Mouse (Mus musculus) heart, embryonic 10.5 days (tissue): ENCODE measurements around the gene Col23a1. TPM values are rescaled to one million over a fixed set of nuclear protein-coding genes. Genes with fewer than 3 reads are reported as not detected.

Experiments used
- DNase-seq: peaks from one replicate; pipeline ENCODE4 v3.0.0-alpha.2; 2017; ENCODE audit warnings: low spot score
- H3K27ac ChIP-seq: fragments of 300-500 bp; sonication (generic); 2 replicates; pipeline ENCODE4 v1.5.1; 2016; ENCODE audit warnings: mild to moderate bottlenecking
- H3K27me3 ChIP-seq: fragments of 300-500 bp; sonication (generic); 2 replicates; pipeline ENCODE4 v1.6.1; 2016; ENCODE audit warnings: mild to moderate bottlenecking; ENCODE audit not compliant: poor library complexity, insufficient read depth, severe bottlenecking
- H3K36me3 ChIP-seq: fragments of 300-500 bp; sonication (generic); 2 replicates; pipeline ENCODE4 v1.6.1; 2016; ENCODE audit warnings: mild to moderate bottlenecking, moderate library complexity
- H3K4me1 ChIP-seq: fragments of 300-500 bp; sonication (generic); 2 replicates; pipeline ENCODE4 v1.6.1; 2016; ENCODE audit warnings: mild to moderate bottlenecking
- H3K4me3 ChIP-seq: fragments of 300-500 bp; sonication (generic); 2 replicates; pipeline ENCODE4 v1.5.1; 2016; ENCODE audit warnings: mild to moderate bottlenecking, moderate library complexity
- H3K9me3 ChIP-seq: fragments of 300-500 bp; sonication (generic); 2 replicates; pipeline ENCODE4 v1.6.1; 2016; ENCODE audit warnings: mild to moderate bottlenecking, moderate library complexity
- WGBS: fragments of 180-500 bp; shearing (Covaris S2); methylation state at CpG from one replicate; pipeline ENCODE4 v1.1.7; 2016; 5-methylcytosine and 5-hydroxymethylcytosine counted together
- polyA plus RNA-seq: library from polyadenylated mRNA; unstranded; fragments of >200 nt; fragmentation: Nextera tagmentation; extraction: Ambion mirVana; gene quantifications from 2 replicates; pipeline ENCODE4 v1.2.1, GENCODE M21; 2016

Gene Col23a1
- polyA plus RNA-seq, 1 experiment from 2014 or later, result 10.2 TPM

DNA sequence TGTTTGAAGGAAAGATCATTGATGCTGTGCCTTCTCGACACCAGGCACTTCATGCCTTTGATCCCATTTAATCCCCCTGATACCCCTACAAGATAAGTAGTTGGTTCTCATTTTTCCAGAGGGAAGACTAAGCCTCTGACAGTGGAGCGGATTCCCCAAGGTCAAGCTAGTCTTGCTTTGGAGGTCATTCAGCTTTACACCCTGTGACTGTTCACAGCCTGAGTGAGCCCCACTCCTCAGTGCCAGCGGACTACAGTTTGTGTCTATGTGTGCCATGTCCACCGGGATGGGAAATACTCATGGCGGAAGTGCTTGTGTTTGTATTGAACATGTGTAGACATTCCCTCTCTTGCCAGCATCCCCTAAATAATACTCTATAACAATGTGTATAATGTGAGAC is 74.6 kb downstream of the Col23a1 start:
- no peaks in the 10 kb centered on the region for H3K27me3 ChIP-seq
- H3K27ac ChIP-seq, result no peak overlapping the region
- H3K4me3 ChIP-seq, result no peak overlapping the region
- DNase-seq, result no peak
- peaks cover 3% of the 10 kb centered on the region; the same call in 1 of the 2 replicates for H3K9me3 ChIP-seq
- H3K36me3 ChIP-seq, result no peaks in the 10 kb centered on the region
- WGBS, result 77% methylated on average over 5 of the region's 5 CpGs
- 0 out of 2 replicates have a peak, but pooled peaks cover 6% of the 10 kb centered on the region for H3K4me1 ChIP-seq

DNA sequence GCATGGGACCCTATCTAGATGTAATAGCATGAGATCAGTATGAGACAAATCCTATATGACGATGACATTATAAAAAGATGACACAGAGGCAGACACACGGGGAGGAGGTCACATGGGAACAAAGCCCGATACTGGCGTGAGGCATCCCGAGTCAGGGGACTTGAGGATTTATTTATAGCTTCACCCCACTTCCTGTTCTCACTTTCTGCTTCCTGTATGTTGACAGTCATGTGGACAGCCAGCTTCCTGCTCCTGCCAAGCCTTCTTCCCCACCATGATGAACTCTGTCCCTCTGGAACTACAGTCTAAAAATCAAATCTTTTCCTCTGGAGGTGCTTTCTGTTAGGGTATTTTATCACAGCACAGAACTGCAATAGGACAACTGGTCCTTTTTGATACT is 77.6 kb downstream of the Col23a1 start:
- 70% methylated on average over 5 of the region's 5 CpGs for WGBS
- no peak for DNase-seq
- no peaks in the 10 kb centered on the region for H3K36me3 ChIP-seq
- H3K27ac ChIP-seq, result no peak overlapping the region
- H3K9me3 ChIP-seq, result peaks cover 3% of the 10 kb centered on the region; the same call in 1 of the 2 replicates
- peaks cover 26% of the 10 kb centered on the region for H3K4me1 ChIP-seq
- 0 out of 2 replicates have a peak, but pooled peaks cover 4% of the 10 kb centered on the region for H3K27me3 ChIP-seq
- H3K4me3 ChIP-seq, result no peak overlapping the region

DNA sequence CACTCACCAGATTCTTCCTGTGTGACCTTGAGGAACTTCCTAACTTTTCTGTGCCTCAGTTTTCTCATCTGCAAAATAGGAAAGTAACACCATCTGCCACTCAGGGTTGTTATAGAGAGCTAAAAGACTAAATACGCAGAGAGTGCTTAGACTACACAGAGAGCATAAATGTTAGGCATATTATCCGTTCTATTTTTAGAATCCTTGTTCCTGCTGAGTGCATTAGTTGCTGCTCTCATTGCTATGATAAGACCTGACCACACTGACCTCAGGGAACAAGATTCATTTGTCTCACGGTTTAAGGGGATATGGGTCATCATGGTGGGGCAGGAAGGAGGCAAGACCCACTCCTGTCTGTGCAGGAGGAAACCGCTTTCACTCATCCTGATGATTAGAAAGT is 80.6 kb downstream of the Col23a1 start:
- no peak for DNase-seq
- WGBS, result 39% methylated on average over 4 of the region's 4 CpGs
- H3K36me3 ChIP-seq, result no peaks in the 10 kb centered on the region

DNA sequence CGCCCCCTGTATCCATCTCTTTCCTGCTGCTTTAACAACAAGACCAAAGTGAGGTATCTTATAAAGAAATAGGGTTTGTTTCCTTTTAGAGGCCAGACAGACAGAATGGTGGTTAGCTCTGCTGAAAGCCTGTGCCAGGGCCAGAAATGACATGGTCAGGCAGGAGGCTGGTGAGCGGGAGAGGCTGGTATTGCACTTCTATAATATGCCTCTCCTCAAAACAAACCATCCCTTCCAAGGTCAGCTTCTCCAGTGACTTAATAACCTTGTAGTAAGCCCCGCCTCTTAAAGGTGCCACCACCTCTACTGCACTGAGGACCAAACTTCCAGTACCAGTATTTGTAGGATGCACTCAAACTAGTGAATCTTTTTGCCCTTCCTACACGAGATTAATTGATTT is 81.6 kb downstream of the Col23a1 start:
- DNase-seq, result no peak
- Histone ChIP-seq H3K4me1 (peaks cover 26% of the 10 kb centered on the region), H3K4me3 (no peak overlapping the region), H3K36me3 (no peaks in the 10 kb centered on the region), H3K27ac (peak overlapping the region; percentile 42; the same call in 1 of the 2 replicates), H3K27me3 (0 out of 2 replicates have a peak, but pooled peaks cover 4% of the 10 kb centered on the region), H3K9me3 (no peaks in the 10 kb centered on the region)
- 69% methylated on average over 4 of the region's 4 CpGs for WGBS

More for the DNA sequence above, 80.6 kb downstream of the Col23a1 start:
- Histone ChIP-seq H3K27me3 (0 out of 2 replicates have a peak, but pooled peaks cover 4% of the 10 kb centered on the region), H3K27ac (peak overlapping the region; percentile 42), H3K4me1 (peaks cover 26% of the 10 kb centered on the region), H3K4me3 (no peak overlapping the region), H3K9me3 (peaks cover under 1% of the 10 kb centered on the region; the same call in 1 of the 2 replicates)

DNA sequence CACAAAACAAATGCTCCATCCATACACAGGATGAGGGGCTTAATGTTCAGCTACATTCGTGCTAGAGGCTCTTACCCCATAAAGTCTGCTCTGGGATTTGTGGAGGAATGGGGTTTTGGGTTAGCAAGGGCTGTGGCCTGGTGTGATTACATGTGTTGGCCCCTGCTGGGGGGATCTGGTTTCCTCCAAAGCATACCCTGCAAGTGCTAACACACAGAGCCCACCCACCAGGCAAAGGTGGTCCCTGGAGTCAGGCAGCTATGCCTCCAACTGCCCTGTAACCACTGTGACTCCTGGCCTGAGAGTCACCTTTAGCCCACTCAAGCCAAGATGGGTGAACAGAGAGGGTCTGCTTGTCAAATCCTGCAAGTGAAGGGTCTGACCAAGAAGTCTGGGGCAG is 82.2 kb downstream of the Col23a1 start:
- H3K36me3 ChIP-seq, result no peaks in the 10 kb centered on the region
- H3K4me1 ChIP-seq, result peaks cover 20% of the 10 kb centered on the region
- 79% methylated on average over 1 of the region's 1 CpGs for WGBS
- H3K9me3 ChIP-seq, result no peaks in the 10 kb centered on the region
- H3K27ac ChIP-seq, result no peak overlapping the region
- no peak for DNase-seq
- H3K4me3 ChIP-seq, result no peak overlapping the region
- 0 out of 2 replicates have a peak, but pooled peaks cover 4% of the 10 kb centered on the region for H3K27me3 ChIP-seq

DNA sequence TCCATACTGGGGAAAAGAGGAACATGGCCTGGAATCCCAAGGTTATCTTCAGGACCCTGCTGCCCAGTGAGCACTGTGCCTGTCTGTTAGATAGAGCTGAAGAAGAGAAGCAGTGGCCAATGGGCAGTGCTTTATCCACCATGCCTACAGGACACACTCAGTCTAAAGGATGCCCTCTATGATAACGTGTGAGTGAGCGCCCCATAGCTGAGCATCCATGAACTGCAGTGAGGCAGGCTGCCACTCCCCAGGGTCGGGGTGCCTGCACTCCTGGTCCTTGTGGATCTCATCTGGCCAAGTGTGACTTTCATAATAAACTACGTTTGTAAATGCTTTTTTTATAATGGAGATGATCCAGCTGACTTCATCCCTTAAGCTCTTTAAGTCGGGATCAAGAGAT is 87.5 kb downstream of the Col23a1 start:
- H3K4me1 ChIP-seq, result no peaks in the 10 kb centered on the region; the same call in 1 of the 2 replicates
- no peaks in the 10 kb centered on the region for H3K36me3 ChIP-seq
- 0 out of 2 replicates have a peak, but pooled peaks cover 1% of the 10 kb centered on the region for H3K27me3 ChIP-seq
- no peak for DNase-seq
- 62% methylated on average over 5 of the region's 5 CpGs for WGBS
- no peak overlapping the region for H3K27ac ChIP-seq
- H3K4me3 ChIP-seq, result no peak overlapping the region
- no peaks in the 10 kb centered on the region for H3K9me3 ChIP-seq

DNA sequence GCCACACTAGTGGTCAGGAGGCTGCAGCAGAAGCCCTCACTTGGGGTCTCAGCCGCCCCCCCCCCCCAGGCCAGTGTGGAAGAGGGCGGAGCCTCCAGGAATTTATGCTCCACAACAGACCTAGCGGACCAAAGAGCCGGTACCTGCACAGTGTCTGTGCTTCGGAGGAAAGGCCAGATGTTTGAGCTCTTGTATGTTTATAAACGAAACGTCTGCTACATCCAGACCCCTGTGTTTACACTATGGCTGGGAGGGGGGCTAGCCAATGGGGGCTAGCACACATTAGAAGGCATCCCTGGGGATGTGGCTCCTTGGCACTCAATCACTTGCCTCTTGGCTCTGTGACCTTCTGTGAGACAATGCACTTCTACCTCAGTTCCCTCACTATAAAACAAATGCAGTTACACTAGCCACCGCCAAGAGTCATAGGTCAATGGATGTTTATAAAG is 99.2 kb downstream of the Col23a1 start:
- DNase-seq, result no peak
- Histone ChIP-seq H3K36me3 (no peaks in the 10 kb centered on the region), H3K4me3 (no peak overlapping the region), H3K27ac (no peak overlapping the region; the same call in 1 of the 2 replicates), H3K27me3 (peaks cover 6% of the 10 kb centered on the region; the same call in 1 of the 2 replicates), H3K4me1 (peaks cover 20% of the 10 kb centered on the region), H3K9me3 (no peaks in the 10 kb centered on the region)
- 53% methylated on average over 8 of the region's 8 CpGs for WGBS

DNA sequence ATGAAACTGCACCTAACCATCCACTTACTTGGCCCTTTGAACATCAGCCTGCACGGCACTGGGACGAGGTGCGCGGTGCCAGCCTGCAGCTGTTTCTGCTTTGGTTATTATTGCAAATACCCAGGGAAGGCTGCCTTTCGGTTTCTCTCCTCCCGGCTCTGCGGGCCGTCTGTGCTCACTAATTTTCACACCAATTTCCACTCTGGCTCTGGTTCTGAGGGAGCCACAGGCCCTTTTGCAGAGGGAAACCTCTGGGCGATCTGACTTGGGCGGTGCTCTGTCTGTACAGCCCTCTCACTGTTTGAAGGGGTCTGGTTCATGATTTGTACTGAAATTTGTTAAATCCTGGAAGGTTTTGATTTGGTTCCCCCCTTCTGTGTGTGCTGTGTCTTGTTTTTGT is 100.0 kb downstream of the Col23a1 start:
- peaks cover 12% of the 10 kb centered on the region; the same call in 1 of the 2 replicates for H3K27me3 ChIP-seq
- H3K36me3 ChIP-seq, result no peaks in the 10 kb centered on the region
- H3K27ac ChIP-seq, result no peak overlapping the region
- peaks cover 20% of the 10 kb centered on the region; the same call in 1 of the 2 replicates for H3K4me1 ChIP-seq
- H3K9me3 ChIP-seq, result no peaks in the 10 kb centered on the region
- WGBS, result 83% methylated on average over 10 of the region's 10 CpGs
- no peak overlapping the region for H3K4me3 ChIP-seq
- no peak for DNase-seq

DNA sequence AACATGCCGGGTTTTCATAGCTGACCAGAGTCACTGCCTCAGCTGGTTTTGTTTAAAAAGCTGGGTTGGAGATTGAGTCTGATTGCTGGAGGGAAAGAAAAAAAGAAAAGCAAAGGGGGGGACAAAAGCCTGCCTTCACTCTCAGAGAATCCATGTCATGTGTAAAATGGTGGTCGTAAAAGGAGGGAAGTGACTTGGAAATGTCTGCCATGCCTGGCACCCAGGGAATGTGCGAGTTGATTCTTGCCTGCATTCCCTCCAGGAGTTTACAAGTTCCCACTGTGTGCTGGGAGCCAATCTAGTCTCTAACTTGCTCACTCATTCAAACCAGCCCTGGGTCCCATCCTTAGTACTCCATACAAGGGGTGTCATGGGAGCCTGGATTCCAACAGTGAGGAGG is 100.8 kb downstream of the Col23a1 start:
- Histone ChIP-seq H3K9me3 (no peaks in the 10 kb centered on the region), H3K27ac (0 out of 2 replicates have a peak overlapping the region, but pooled peaks have one; percentile 22), H3K27me3 (peaks cover 14% of the 10 kb centered on the region; the same call in 1 of the 2 replicates), H3K36me3 (no peaks in the 10 kb centered on the region), H3K4me1 (peaks cover 20% of the 10 kb centered on the region; the same call in 1 of the 2 replicates), H3K4me3 (no peak overlapping the region)
- DNase-seq, result no peak
- WGBS, result 70% methylated on average over 3 of the region's 3 CpGs

DNA sequence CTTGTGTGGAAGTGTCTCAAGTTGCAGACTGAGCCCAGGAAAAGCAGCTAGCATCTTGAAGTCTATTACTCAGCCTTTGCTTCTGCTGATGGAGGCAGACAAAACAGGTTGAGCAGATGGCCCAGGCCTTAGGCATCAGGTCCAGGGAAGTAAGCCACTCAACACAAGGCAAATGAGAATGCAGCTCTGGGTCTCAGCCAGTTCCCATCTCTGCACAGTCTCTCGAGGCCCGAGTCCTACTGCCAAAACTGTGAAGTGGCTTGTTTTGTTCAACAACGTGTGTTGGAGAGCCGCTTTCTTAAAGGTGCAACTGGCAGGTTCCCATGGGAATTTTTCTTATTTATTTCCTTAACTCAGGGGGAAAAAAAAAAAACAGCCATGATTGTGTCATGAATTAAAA is 101.8 kb downstream of the Col23a1 start:
- H3K27me3 ChIP-seq, result peaks cover 14% of the 10 kb centered on the region; the same call in 1 of the 2 replicates
- DNase-seq, result no peak
- 71% methylated on average over 4 of the region's 4 CpGs for WGBS
- H3K4me3 ChIP-seq, result no peak overlapping the region
- H3K9me3 ChIP-seq, result no peaks in the 10 kb centered on the region
- peaks cover 15% of the 10 kb centered on the region; the same call in 1 of the 2 replicates for H3K4me1 ChIP-seq
- H3K27ac ChIP-seq, result no peak overlapping the region
- no peaks in the 10 kb centered on the region for H3K36me3 ChIP-seq

DNA sequence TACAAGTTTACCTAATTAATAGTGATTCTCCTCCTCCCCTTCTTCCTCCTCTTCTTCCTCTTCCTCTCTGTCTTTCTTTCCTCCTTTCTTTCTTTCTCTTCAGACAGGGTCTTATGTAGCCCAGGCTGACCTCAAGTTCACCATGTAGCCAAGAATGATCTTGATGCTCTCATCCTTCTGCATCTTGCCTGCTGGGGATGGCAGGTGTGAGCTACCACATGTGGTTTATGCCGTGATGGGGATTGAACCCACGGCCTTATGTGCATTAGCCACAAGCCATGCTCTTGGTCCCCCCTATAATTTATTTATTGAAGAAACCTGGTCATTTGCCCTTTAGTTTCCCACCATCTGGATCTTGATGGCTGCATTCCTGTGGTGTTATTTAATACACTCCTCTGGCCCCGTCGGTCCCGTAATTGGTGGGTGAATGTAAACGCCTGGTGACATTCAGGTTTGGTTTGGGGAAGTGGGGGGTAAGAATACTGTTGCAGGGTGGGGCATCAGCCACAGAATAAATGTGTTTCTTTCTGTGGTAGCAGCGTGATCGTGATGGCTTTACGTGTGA is 104.7 kb downstream of the Col23a1 start:
- H3K4me1 ChIP-seq, result 0 out of 2 replicates have a peak, but pooled peaks cover 3% of the 10 kb centered on the region

DNA sequence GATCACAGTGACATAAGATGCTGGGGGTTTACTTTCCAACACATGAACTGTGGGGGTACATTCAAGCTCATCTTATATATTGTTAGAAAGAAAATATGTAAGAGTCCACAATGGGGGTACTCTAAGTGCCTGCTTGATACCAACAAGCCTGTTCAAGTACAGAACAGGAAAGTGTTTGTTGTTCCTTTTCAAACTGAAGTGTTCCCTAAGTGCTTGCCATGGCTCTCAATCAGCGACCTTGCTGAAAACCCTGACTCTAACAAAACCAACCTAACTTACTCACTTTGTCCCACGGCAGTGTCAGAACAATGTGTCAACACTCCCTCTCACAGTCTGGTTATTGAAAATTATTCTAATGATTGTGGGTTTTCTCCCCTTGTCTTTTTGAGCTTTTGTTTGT is 106.7 kb downstream of the Col23a1 start:
- Histone ChIP-seq H3K9me3 (no peaks in the 10 kb centered on the region), H3K36me3 (no peaks in the 10 kb centered on the region), H3K27me3 (peaks cover 27% of the 10 kb centered on the region), H3K4me1 (no peaks in the 10 kb centered on the region), H3K4me3 (no peak overlapping the region), H3K27ac (no peak overlapping the region)
- DNase-seq, result no peak
- WGBS, result 63% methylated on average over 2 of the region's 2 CpGs

More for the DNA sequence above, 104.7 kb downstream of the Col23a1 start:
- Histone ChIP-seq H3K4me3 (no peak overlapping the region), H3K27ac (no peak overlapping the region), H3K9me3 (no peaks in the 10 kb centered on the region), H3K36me3 (no peaks in the 10 kb centered on the region), H3K27me3 (peaks cover 21% of the 10 kb centered on the region)
- WGBS, result 86% methylated on average over 9 of the region's 9 CpGs
- no peak for DNase-seq

DNA sequence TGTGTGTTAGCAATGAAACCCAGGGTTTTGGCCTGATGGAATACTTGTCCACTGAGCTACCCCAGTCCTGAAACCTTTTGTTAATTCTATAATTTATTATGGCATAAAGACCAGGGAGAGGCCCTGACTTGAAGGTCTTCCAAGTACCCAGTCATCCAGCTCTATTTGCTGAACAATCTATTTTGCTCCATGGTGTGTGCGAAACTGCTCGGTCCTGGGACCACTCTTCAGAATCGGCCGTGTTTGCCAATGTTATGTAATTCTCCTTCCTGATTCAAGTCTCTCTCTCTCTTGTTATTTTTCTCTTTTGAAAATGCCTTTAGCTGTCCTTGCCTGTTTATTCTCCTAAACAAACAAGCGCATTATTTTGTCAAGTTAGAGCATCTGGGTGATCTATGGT is 108.4 kb downstream of the Col23a1 start:
- Histone ChIP-seq H3K4me3 (no peak overlapping the region), H3K27ac (no peak overlapping the region), H3K27me3 (peaks cover 30% of the 10 kb centered on the region), H3K4me1 (no peaks in the 10 kb centered on the region), H3K9me3 (no peaks in the 10 kb centered on the region), H3K36me3 (no peaks in the 10 kb centered on the region)
- no peak for DNase-seq
- 92% methylated on average over 5 of the region's 5 CpGs for WGBS
